Mouse (Mus musculus) brain, embryonic 14.5 days (tissue): ENCODE measurements at regions not wholly inside any gene's neighbourhood (a gene's known extent, or its start where the extent isn't known, plus 50 kb on each side); places are given as distances from the start of the nearest gene placed in this dataset.
"Not testable (repeated sequence)": the region's sequence is repeated elsewhere in the genome, so short reads cannot be mapped to it uniquely, and the experiment has no call there.

Experiments used
- DNase-seq: peaks from one replicate; pipeline ENCODE4 v3.0.0-alpha.2; 2011; ENCODE audit warnings: low read depth
- CTCF ChIP-seq: fragments of 200-500 bp; IDR thresholded peaks from 2 replicates; pipeline ENCODE4 v1.5.1; 2012; ENCODE audit warnings: inconsistent platforms, mild to moderate bottlenecking, moderate library complexity, borderline replicate concordance; ENCODE audit not compliant: insufficient read depth, insufficient read length; ENCODE audit errors: extremely low read depth
- POLR2A ChIP-seq: fragments of 200-500 bp; IDR thresholded peaks from 2 replicates; pipeline ENCODE4 v1.6.1; 2012; ENCODE audit warnings: mild to moderate bottlenecking, inconsistent platforms, borderline replicate concordance; ENCODE audit not compliant: poor library complexity, insufficient read depth, insufficient read length, severe bottlenecking; ENCODE audit errors: extremely low read depth

DNA sequence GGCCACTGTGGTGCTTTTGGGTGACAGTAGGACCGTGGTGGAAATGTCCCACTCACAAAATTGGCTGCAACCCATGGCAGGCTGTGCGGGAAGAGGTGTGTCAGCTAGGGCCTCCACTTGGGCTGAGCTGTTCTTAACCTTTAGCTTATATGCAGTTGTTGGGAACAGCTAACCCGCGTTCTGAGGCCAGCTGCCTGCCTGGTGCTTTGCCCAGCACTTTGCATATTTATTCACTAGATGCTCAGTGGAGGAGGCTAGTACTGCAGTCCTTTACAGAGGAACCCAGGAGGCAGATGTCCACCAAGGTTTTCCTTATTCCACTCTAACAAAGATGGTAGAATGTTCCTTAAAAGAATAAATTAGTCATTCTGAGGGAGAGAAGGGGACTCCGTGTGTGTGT is 101.3 kb downstream of the Sox2 start:
- peak; percentile 58 for DNase-seq
- TF ChIP-seq CTCF (0 out of 2 replicates have a peak, but pooled peaks have one; percentile 10), POLR2A (no peak)

GRCm38 (mm10) chr3:34753557-34753956 is 103.4 kb downstream of the Sox2 start:
- DNase-seq, result no peak
- no peak for TF ChIP-seq CTCF
- no peak for TF ChIP-seq POLR2A

DNA sequence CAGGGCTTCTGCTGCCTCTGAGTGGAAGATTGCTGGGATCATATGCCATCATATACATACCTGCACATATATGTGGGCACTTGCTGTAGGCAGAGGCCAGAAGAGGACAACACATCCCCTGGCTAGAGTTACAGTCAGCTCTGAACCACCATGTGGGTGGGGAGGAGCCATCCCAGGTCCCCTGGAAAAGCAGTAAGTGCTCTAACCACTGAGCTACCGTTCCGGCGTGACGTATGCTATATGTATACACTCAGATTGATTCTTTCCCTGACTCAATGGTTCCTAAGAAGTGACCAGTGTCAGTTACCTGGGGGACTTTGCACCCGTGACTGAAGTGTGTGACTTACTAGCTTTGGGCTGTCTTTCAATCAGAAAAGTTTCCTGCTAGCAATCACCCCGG is 104.6 kb downstream of the Sox2 start:
- no peak for DNase-seq
- TF ChIP-seq POLR2A (no peak), CTCF (no peak)

DNA sequence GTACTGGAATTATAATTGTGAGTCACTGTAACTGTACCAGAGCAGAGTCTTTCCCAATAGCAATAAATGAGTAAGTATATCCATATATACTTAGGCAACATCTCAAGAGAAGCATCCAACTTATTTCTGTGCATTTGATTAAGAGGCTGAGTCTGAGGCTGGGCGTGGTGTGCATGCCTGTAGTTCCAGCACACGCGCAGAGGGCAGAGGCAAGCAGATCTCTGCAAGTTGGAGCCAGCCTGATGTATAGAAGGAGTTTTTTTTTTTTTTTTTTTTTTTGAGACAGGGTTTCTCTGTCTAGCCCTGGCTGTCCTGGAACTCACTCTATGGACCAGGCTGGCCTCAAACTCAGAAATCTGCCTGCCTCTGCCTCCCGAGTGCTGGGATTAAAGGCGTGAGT is 105.1 kb downstream of the Sox2 start:
- not testable (repeated sequence) for DNase-seq

DNA sequence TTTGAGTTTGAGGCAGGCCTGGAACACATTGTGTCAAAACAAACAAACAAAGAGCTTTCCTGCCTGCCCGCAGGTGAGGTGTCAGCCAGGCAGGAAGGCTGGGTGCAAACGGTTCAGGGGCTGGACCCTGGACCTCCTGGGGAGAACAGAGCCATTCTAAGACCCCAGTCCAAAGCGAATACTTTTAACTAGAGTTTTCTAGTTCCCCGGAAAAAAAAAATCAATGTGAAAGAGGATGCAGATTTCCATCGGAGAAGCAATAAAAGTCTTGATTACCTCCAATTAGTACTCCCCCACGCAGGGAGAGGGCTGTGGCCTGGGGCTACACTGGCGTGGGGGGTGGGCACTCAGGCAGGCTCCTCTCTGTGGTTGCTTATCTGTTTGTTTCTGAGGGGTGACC is 106.4 kb downstream of the Sox2 start:
- no peak for DNase-seq
- no peak for TF ChIP-seq POLR2A
- no peak for TF ChIP-seq CTCF

- DNase-seq, result no peak
- TF ChIP-seq CTCF, result no peak
- TF ChIP-seq POLR2A, result no peak
Observed at GRCm38 (mm10) chr3:34757130-34757529, 106.9 kb downstream of the Sox2 start.

- no peak for DNase-seq
- TF ChIP-seq CTCF, result no peak
- TF ChIP-seq POLR2A, result no peak
Observed at GRCm38 (mm10) chr3:34757813-34758510, 107.8 kb downstream of the Sox2 start.

DNA sequence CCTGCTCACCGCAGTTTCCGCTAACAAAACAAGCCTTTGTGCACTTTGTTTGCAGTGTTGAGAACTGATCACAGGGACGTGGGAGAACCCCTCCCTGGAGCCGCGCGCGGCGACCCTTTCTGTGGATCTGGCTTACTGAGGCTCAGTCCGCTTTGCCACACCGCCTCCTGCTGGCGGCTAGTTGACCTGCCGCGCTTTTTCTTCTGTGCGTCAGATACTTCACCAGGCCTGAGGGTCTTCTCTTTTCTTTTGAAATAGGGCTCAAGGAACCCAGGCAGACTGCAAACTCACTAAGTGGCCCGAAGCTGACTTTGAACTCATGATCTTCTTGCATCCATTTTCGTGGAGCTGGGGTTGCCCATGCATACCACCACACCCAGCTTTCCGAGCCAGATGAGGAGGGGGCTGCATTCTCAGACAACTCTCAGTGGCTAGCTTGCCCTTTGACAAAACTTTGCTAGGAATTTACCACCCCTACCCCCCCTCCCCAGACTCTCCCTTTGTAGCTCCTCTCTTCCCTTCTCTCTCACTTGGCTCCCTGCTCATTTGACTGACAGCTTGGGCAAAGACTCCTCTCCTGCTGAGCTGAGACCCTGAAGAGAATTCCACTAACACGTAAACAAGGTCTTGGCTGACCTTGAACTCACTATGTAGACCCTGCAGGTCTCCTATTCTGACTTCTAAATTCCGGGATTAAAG is 109.9 kb downstream of the Sox2 start:
- DNase-seq, result no peak
- TF ChIP-seq POLR2A, result no peak
- peak; percentile 18; the same call in 1 of the 2 replicates for TF ChIP-seq CTCF

DNA sequence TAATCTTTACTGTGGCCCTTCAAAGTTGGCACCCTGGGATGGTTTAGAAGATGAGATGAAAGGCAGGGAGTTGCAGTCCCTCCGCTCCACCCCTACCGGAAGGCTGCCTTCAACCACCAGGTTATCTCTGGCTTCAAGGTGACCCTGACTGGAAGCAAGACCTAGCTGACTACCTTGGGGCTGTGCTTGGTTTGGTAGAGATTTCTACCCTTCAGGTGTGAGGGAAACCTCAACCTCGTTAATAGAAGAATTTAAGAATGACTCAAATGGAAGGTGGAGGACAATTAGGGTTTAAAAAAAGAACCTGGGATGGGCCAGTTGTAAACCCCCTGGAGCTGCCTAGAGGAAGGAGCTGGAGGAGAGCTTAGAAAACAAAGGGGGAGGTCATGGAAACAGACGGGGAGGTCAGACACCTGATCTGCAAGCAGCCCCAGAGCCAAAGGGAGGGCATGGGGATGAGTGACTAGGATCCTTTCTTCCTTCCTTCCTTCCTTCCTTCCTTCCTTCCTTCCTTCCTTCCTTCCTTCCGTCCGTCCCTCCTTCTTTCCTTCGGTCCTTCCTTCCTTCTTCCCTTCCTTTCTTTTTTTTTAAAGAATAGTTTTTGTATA is 111.1 kb downstream of the Sox2 start:
- TF ChIP-seq POLR2A (no peak), CTCF (no peak)
- no peak for DNase-seq

GRCm38 (mm10) chr3:34761783-34762182 is 111.6 kb downstream of the Sox2 start:
- TF ChIP-seq POLR2A (no peak), CTCF (no peak)
- no peak for DNase-seq

DNA sequence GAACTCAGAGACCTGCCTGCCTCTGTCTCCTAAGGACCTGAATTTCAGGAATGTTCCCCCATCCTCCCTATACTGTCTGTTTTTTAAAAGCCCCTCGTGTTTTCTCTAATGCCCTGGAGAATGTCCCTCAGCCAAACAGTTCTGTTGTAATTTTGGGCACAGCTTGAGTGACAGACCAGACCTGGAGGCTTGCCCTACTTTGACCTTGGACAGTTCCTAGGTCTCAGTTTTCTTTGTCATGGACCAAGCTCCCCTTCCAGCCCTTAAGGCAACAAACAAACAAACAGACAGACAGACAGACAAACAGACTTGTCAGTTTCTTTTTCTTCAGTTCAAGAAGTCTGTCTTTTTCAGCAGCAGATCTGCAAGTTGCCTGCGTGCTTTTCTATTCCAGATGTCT is 114.4 kb downstream of the Sox2 start:
- no peak for DNase-seq
- TF ChIP-seq POLR2A (no peak), CTCF (no peak)

- no peak for DNase-seq
- no peak for TF ChIP-seq CTCF
- no peak for TF ChIP-seq POLR2A
Observed at GRCm38 (mm10) chr3:34765151-34765550, 114.9 kb downstream of the Sox2 start.
